Mouse (Mus musculus): ENCODE results near the gene Prkab1.

- TF ChIP-seq POLR2A (IDR thresholded peaks at IDR 0.05; ENCODE audit: extremely low read depth, insufficient read depth, low read length) (no peak), CTCF (IDR thresholded peaks at IDR 0.05; ENCODE audit: low read depth, low read length) (no peak)
Measured at GRCm38 (mm10) chr5:116003825-116004224, 20.5 kb downstream of the Prkab1 start.

Measured in liver, adult 2 months (tissue).